Mouse (Mus musculus) MEL-GATA-1-ER (cell line): ENCODE measurements around the gene Cacng4.

Experiments
- DNase-seq: peaks from one replicate; pipeline ENCODE4 v3.0.0-alpha.2; 2012; ENCODE audit warnings: low read depth; ENCODE audit errors: extremely low read depth

Cacng4 gene

DNA sequence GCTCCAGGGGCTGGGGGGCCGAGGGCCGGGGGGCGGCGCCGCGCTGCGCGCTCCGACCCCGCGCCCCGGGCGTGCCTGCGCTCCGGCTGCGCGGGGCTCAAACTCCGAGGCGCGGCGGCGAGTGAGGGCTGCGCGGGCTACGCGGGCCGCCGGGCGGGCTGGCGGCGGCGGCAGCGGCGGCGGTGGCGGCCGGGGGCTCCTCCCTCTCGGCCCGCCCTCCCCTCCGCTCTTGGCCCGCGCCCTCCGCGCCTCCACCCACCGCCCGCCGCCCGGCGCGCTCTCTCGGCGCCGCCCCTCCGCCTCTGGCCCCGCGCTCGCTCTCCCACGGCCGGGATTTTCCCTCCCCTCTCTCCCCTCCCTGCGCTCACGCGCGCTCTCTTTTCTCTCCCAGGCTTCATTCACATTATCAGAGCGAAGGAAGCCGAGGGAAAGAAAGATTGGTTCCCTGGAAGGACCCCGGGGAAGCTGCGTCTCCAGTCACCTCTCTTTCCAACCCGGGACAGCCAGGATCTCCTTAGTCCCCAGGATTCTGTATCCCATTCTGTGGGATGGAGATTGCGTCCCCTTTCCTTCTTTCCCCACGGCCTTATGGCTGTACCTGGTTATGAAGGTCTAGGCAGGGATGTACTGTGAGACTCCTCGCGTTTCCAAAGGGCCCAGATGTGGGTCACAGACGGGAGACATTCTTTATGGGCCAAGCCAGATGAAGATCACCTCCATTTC is at the start of gene Cacng4:
TSS of gene Cacng4 (minus strand) at position 11 of the 723 bp plus-strand sequence.
- DNase-seq = no peak

DNA sequence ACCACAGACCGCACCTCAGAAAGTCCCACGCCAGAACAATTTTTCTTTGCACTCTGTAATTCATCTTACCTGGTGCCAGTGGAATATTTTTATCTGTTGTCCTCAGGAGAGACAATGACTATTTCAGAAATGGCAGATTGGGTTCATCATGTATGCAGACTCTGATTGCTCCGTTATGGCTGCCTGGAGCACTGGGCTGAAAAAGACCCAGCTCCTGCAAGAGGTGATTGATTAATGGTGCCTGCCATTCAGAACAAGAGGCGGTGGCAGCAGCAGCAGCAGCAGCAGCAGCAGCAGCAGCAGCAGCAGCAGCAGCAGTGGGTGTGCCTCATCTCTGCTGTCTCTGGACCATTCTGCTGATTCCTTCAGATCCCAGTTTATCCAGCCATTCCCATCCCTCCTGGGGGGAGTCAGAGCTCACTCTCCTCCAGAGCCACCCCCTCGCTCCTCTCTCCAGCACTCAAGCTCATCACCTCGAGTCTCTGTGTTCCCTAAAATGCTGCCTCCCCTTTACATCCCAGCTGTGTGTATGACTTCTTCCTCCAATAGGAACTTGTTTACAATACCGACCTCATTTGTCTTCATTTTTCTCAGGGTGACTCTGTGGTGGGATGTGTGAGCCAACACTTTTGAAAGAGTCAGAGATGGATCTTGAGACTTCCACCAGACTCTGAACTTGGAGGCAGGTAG is 39.1 kb upstream of the Cacng4 start:
- no peak for DNase-seq

DNA sequence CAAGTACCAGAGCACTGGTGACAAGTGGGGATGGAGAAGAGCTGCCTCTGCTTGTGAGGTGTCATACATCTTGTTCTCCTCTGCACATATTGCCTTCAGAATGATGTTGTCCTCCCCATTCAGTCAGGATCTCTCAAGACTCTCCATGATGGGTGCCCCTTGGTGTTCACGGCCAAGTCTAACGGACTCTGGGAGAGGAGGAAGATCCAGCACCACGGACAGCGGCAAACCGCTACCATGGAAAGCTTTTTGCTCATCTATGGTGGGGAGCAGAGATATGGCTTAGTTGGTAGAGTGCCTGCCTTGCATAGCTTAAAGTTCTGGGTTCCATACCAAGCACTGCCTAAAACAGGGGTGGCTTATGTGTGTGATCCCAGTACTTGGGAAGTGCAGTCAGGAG is 22.8 kb upstream of the Cacng4 start:
- no peak for DNase-seq

DNA sequence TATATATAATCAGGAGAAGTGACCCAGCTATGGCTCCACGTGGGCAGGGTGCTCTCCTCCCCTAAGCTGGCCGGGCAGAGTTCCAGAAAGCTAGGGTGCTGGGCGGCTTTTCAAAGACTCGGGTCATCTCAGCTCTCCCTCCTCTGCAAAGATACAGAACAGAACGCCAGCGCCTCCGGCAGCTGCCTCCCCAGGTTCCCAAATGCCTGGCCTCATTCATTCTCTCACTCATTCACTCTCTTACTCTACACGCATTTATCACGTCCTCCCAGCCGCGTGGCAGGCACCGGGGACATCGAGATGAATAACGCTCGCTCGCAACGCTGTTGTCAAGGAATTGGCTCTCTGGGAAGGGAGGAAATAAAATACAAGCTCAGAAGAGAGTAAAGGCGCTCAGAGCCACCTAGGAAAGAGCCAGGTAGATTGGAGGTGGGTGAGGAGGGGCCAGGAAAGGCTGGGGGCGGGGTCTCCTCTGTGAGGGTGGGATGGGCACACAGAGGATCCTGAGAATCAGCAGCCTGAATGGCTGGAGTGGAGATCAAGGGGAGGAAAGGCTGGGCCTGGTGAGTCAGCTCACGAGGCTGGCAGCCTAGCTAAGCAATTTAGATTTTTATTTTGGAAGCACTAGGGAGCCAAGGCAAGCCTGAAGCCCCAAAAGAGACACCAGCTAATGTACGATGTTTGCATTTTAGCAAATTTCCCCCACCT is 18.7 kb upstream of the Cacng4 start:
- DNase-seq = no peak

DNA sequence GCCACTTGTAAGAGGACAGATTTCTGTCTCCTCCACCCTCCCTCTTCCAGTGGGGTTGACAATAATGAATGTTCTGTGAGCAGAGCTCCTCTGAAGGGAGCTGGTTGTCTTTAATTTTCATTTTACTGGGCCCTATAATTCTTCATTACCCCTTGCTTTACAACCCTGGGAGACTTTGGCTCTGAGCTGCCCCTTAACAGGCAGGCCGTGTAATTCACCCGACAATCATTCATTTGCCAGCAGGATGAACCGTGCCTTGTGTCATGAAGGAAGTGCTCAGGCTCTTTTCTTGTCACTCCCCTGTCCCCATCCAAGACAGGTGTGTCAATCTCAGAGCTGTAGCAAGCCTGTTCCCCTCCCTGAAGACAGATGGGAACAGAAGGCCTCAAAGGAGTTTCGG is 18.1 kb upstream of the Cacng4 start:
- DNase-seq = no peak

DNA sequence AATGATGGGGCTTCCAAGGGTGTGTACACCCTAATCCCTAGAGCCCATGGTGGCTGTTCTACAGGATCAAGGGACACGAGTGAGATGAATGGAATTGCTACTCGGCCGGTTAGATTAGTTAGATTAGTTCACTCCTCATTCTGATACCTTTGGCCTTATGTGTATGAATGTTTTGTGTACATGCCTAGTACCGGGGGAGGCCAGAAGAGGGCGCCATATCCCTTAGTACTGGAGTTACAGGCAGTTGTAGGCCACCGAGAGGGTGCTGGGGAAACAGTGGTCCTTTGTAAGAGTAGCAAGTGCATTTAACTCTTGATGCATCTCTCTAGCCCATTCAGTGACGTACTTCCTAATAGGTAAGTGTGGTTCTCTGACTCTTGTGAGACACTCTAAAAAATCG is 14.2 kb upstream of the Cacng4 start:
- no peak for DNase-seq

DNA sequence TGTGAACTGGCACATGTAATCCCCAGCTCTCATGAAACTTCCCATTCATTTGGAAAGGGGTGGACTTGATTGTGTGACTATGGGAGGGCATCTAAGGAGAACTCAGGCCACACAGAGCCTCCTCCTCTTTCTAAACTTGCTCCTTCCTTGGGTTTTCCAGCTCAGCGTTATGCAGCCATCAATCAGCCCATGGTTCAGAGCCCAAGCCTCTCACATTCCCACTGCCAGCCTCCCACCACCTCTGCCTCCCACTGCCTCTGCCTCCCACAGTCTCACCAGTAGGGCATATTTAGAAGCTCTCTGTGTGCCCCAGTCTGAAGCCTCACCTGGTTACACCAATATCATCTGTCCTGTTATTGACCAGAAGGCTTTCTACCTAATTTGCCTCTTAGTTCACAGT is 11.7 kb upstream of the Cacng4 start:
- DNase-seq = no peak

DNA sequence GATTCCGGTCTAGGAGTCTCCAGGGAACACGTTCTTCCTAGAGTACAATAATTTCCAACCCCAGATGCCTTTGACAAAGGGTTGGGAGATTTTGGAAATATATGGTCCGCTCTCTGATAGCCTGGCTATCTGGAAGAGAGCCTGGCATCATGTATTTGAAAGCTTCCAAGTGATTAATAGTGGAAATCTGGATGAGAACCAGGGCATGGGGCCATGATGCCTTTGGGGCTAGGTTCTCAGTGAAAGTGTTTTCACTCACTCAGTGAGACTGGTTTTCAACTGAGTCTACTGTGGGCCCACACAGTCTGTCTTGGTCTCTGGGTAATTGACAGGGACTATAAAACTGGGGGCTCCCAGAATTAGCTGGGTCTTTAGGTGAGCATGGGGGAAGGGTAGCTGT is 7.6 kb upstream of the Cacng4 start:
- no peak for DNase-seq

DNA sequence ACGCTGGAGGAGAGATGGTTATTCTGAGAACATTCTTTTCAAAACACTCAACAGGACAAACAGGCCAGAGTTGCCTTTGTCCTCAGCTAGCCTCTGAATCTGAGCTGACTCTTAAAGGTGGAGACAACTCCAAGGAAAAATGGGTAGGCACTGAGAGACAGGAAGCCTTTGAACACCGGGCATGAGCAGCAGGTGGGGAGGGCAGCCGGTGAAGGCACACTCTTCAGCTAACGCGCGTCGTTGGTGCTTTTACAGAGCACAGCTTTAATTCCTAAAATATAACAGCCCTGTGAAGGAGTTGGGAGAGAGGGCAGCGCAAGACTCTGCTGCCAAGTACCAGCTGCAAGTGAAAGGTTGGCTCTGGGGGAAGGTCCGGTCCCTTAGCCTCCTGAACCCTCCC is 5.0 kb upstream of the Cacng4 start:
- no peak for DNase-seq

DNA sequence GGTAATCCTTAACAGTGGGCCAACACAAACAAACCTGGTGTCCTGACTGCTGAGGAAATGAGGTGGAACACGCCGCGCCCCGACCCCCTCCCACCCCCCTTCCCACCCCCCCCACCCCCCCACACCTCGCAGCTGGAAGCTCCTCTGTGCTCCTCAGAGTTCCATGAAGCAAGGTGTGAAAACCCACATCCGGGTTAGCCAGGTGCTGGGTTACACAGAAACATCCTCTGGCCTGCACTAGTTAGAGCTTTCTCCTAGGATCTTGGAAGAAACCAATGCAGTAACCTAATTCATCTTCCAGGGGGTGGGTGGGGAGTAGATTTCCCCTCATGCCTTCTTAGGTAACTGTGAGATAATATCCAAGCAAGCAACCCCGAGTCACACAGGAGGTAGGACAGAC is 2.0 kb upstream of the Cacng4 start:
- no peak for DNase-seq

DNA sequence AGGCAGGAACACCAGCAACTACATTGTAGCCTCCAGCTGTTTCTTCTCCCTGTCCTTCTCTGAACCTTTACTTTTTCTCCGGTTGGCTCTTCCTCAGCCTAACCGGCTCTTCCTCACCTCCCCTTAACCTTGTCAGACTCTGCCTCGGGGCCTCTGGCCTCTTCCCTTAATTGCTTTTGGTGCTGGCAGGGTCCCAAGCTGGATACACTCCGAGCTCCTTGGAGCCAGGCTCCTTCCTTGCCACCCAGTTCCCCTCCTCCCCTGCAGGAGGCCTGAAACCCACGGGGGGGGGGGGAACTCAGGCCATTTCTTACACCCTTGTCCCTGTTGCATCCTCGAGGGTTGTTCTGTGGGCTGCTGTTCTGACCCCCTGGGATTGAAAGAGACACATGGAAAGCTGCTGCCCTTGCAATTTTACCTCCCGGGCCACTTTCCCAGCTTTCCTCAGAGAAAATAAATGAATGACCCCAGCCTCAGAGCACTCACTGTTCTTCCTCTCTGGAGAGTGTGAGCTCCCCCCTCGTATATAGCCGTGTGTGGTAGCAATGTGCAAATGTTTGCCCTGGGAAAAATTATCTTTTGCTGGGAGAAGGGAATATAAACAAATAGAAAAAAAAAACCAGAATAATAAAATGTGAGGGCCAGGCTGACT is 1.2 kb upstream of the Cacng4 start:
- DNase-seq = no peak

DNA sequence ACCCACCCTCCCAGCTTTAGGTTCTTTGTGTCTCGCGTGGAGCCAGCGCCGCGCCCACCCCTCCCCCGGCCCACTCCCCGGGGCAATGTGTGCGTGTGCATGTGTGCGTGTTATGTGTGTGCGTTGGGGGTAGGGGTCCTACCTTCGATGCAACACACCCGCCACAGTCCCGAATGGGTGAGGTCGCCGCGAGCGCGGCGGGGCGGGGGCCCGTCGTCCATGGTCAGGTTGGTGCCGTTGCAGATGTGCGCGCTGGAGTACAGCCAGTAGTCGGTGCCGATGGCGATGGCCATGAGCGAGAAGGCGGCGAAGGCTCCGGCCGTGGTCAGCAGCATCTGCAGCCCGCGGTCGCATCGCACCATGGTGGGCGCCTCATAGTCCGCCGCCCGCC is 259 bp downstream of the Cacng4 start:
- DNase-seq = no peak

DNA sequence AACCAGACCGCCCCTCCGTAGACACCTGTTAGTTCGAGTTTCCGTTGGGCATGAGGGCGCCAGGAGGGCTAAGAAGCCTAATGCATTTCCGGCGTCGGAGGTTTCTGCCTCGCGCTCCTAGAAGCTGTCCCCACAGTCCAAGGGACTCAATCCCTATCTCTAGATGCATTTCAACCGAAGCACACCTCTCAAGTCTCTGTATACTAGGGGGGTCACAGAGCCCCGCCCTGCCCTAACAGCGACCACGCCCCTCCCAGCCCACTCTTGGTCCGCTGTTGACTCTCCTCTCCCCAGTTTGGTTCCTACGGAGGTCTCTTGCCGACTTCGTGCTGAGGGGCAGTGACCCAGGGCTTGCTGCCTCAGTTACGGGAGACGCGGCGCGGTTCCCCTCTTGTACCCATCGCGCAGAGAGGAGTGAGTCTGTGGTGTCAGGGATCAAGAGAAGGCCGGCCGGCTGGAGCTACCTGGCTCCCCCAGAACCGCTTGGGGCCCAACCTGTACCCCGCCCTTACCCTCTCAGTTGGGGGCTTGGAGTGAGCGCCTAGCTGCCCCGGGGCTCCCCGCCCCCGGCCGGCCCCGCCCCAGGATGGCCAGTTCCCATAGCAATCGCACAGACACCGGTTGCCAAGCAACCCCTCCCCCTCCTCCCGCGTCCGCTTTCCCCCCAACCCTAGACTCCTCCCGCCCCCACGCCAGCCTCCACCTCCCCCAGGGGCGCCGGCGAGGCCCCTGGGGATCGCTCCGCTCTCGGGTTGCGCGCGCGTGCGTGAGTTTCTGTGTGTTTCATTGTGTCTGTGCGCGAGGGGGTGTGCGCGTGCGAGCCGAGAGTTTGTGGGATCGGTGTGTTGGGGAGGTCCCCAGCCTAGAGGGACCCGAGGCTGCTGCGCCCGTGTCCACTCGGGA is 906 bp downstream of the Cacng4 start:
- DNase-seq = no peak

DNA sequence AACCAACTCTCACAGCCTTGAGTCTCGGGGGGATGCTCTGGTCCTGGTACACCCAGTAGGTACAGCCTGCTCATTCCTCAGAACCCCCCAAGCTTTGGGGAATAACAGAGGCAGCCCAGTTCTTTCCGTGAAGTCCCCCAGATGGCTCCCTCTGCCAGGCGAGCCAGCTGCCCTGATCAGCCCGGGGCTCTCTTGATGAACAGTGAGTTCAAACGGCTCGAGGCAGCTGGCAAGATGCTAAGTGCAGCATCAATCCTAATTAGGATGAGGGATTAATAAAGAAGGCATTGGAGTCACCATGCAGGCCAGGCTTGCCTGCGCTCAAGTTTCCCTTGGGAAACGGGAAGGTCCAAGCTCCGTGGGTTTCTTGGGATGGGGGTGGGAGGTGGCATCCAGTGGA is 2.2 kb downstream of the Cacng4 start:
- DNase-seq = no peak

DNA sequence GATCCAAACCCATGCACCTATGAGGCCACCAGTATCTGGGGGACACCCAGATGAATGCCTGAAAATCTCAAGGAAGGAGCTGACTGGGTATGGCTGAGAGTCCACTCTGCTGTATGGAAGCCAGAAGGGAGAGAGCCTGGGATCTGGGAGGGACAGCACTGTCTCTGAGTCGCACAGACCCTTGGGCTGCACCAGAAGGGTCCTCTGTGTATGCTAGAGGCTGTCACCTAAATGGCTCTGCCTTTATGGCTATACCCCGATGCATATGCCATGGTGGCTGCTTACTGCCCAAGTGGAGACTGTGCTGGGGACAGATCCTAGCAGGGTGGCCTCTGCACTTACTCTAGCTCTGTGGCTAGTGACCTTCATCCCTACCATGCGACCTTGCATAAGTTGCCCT is 8.6 kb downstream of the Cacng4 start:
- no peak for DNase-seq

DNA sequence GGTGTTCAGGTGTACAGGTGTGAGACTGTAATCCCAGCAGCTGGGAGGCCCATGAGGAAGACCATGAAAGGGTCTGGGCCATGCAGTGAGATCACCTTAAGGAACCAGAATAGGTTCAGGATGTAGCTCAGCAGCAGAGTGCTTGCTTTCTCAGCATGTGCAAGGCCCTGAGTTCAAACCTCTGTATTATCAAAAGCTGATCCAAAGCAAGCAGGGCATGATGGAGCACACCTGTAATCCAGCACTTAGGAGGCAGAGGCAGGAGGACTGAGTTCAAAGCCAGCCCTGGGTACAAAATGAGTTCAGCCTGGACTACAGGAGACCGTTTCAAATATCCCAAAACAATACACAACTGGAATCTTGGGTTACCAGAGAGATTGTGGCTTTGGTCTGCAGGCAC is 9.1 kb downstream of the Cacng4 start:
- no peak for DNase-seq

DNA sequence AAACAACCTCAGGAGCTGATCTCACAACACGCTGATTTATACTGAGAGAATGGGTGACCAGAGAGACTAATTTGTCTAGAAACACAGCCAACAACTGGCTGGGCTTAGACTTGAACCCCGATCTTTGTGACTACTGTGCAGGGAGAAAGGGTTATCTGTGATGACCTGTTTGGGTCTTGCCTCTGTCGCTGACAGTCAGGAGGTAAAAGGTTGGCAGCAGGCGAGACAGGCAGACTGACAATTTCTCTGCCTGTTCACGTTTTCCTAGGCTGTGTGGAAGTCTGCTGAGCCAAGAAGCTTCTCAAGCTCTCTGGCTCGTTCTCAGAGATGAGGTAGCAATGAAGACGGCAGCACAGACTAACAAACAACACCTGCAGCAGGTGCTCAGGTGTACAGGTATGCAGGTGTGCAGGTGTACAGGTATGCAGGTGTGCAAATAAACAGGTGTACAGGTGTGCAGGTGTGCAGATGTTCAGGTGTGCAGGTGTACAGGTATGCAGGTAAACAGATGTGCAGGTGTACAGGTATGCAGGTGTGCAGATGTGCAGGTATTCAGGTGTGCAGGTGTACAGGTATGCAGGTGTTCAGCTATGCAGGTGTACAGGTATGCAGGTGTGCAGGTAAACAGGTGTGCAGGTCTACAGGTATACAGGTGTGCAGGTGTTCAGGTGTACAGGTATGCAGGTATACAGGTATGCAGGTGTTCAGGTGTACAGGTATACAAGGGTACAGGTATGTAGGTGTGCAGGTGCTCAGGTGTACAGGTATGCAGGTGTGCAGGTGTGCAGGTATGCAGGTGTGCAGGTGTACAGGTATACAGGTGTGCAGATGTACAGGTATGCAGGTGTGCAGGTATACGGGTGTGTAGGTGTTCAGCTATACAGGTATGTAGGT is 10.2 kb downstream of the Cacng4 start:
- DNase-seq = no peak

DNA sequence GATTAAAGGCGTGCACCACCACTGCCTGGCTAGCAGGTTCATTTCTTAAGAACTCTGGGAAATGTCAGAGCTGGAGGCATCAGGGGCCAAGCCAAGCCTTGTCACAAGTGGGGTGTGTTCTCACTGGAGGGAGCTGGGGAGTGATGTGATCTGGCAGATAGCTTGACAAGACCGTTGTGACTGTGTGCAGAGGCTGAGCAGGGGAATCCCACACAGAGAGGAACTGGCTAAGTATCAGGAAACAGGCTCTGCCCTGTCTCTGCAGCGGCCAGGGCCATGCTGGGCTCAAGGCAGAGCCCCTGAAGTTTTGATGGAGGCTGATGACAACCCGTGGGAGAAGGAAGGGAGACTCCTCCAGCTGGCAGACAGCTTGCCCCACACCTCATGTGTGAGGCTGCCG is 11.8 kb downstream of the Cacng4 start:
- DNase-seq = no peak

DNA sequence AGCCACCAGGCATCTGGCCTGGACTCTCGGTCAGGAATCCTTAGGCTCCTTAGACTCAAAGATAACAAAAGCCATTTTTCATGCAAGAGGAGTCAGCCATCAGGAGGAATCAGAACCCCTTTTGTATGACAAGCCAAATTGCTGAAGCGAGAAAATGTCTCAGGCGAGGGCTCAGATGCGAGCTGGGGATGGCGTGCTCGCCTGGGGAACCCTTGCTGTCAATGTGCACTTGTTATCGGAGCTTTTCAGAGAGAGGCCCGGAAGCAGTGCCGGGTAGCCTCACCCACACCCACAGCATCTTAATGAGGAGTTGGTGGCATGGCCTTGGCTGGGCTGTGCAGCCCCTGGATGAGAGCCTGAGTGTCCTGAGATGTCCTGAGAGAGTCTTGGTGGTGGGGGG is 15.5 kb downstream of the Cacng4 start:
- DNase-seq = no peak

DNA sequence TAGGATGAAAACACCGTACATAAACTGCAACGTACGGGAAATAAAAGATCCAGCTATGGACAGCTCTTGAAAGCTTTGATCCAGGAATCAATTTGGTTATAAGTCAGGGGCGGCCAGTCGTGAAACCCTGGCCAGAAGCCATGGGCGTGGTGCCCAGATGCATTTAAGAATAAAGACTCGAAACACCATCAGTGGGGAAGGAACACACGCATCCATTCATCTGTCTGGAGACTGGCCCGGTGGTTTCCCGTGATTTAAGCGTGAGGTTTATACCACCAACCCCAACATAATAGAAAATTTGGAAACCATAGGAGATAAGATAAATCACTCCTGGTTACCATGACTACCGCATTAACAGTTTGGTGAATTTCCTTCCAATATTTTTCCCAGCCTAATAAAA is 16.9 kb downstream of the Cacng4 start:
- no peak for DNase-seq
